Mouse (Mus musculus) layer of hippocampus, adult 18-20 months (tissue): ENCODE data around the gene Gm44596. TPM values are rescaled to one million over a fixed set of nuclear protein-coding genes. Genes with fewer than 3 reads are reported as not detected.

Experiments used
- total RNA-seq, 2 experiments: library from RNA; stranded (reverse); gene quantifications; 2 replicates each; pipeline ENCODE4 v1.2.3; 2021

Gm44596 gene
- total RNA-seq, 2 experiments from 2014 or later: not detected

Other genes with a start within 250 kb of the Gm44596 start
- gene Tspan9, start 231.9 kb upstream of the Gm44596 start, total RNA-seq: 10 to 100 TPM; 48.4 to 53.8 TPM
- gene Tead4, start 74.7 kb upstream of the Gm44596 start, total RNA-seq: 1 to 10 TPM in 1 of 2 experiments, under 1 TPM in 1; 0.97 to 1.5 TPM
- 10 to 100 TPM; 19.2 to 21.4 TPM for gene Tulp3, start 19.7 kb upstream of the Gm44596 start, total RNA-seq
- 10 to 100 TPM; 21.5 to 23.4 TPM for gene Rhno1, start 12.6 kb upstream of the Gm44596 start, total RNA-seq
- gene Foxm1, start 12.5 kb upstream of the Gm44596 start, total RNA-seq: 1 to 10 TPM in 1 of 2 experiments, under 1 TPM in 1; 0.84 to 1.3 TPM
- 1 to 10 TPM; 1.9 to 2.7 TPM for gene Tex52, start within 50 bp of the Gm44596 start, total RNA-seq
- 10 to 100 TPM; 14.6 to 16.4 TPM for gene Nrip2, start 23.8 kb downstream of the Gm44596 start, total RNA-seq
- 10 to 100 TPM; 21.1 to 26.3 TPM for gene Itfg2, start 49.4 kb downstream of the Gm44596 start, total RNA-seq
- gene Fkbp4, start 63.2 kb downstream of the Gm44596 start, total RNA-seq: 100 to 1,000 TPM; 123 to 132 TPM
- not detected for gene Pzp, start 151.2 kb downstream of the Gm44596 start, total RNA-seq
- 10 to 100 TPM in 1 of 2 experiments, 1 to 10 TPM in 1; 7.2 to 12.3 TPM for gene A2ml1, start 206.1 kb downstream of the Gm44596 start, total RNA-seq
- gene Klrb1a, start 248.0 kb downstream of the Gm44596 start, total RNA-seq: not detected